Mouse (Mus musculus) cerebellum, adult (tissue): ENCODE measurements at regions not wholly inside any gene's neighbourhood (a gene's known extent, or its start where the extent isn't known, plus 50 kb on each side); places are given as distances from the start of the nearest gene placed in this dataset.
A peak's percentile ranks its signal among the peaks of the same experiment; 100 is the strongest.

Experiments
- ATAC-seq: cut with Nextera tagmentation; 2 replicates; pipeline ENCODE4 v1.9.2; 2017; ENCODE audit warnings: mild to moderate bottlenecking, moderate library complexity, mixed read lengths; ENCODE audit not compliant: insufficient number of reproducible peaks, low FRiP score, low TSS enrichment

DNA sequence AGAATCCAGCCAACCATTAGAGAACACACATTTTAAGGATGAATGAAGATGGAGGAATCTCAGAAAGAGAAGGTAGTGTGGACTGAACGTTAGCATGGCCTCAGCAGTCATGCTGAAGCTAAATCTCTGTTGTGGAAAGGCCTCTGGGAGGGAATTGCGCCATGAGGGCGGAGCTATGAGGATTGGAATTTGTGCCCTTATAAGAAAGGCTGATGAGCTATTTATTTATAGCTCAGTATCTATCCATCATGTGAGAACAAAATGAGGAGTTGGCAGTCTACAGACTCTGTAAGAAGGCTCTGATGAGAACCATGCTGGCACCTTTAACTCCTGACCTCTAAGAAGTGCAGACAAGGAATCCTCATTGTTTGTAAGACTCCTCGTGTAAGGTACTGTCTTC lies 214.8 kb upstream of the Daam1 start:
- ATAC-seq: no peak

DNA sequence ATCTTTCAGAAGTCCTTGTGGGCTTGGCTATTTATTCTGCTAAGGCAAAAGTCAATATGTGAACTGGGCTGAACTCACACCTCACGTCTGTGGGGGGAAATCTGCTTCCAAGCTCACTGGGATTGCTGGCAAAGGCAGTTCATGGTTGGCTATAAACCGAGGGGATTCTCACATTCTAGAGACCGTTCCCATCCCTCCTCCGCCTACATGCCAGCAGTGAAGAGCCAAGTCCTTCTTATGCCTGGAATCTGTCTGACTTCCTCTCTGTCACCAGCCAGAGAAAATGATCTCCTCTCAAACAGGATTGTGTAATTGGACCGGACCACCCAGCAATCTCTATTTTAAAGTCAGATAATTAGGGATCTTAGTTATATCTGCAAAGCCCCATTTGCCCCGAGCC lies 212.4 kb upstream of the Daam1 start:
- no peak for ATAC-seq

DNA sequence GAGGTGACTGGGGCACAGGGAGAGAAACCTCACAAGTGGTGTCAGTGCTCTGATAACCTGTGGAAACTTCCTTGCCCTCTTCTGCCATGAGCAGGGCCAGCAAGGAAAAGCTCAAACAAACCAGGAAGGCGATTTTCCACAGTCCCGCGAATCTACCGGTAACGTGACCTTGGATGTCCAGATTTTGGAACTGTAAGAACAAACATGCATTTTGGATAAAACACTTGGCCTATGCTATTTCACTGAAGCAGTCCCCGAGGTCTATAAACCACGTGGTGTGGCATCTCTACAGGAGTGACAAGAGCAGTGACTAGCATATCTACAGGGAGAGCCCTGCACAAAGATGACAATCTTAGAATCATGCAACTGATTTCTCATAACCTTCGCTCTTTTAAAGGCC lies 211.9 kb upstream of the Daam1 start:
- ATAC-seq: no peak

DNA sequence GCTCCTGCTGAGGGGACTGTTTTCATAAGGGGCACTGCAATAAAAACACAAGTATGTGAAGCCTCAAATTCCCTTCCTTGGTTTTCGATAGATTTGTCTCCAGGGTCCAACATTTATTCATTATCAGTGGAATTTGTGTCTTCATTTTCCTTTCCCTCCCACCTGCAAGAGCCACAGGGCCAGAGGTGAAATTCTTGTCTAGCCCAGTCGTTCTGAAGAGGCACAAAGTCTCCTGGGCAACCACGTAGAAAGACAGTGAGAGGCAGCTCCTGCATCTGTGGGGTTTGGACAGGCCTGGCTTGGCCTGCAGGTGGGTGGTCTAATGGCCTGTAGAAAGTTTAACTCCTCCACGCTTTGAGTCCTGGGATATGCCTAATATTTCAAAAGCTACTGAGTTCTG lies 211.3 kb upstream of the Daam1 start:
- ATAC-seq: no peak

DNA sequence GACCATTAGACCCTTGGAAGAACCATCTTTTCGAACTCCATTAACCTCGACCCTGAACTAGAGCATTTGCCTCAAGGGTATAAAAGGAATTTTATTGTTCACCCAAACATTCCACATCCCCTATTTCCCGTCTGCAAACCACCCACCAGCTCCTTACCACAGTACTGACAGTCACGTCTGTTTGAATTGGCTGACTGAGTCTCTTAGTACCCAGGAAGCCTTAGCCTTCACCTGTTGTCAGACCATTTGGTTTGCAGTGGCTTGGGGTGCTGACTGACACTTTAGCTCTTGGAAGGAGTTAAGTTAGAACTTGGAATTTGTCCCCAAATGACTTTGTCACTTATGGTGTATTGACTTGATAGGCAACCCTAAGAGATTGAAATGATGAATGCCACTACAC lies 209.3 kb upstream of the Daam1 start:
- ATAC-seq: no peak

DNA sequence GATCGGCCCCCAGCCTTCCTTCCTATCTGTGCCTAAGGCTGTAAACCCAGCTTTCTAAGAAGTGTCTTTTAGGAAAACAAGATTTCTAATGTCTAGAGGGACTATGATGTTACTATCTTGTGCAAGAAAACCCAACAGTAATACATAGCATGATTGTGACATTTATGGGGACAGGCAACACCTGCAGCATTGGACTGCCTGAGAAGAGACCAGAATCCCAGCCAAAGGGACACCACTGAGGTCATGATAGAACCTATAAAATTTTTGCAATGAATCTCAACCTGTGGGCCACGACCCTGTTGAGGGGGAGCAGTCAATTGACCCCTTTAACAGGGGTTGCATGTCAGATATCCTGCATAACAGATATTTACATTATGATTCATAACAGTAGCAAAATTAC lies 208.1 kb upstream of the Daam1 start:
- no peak for ATAC-seq

DNA sequence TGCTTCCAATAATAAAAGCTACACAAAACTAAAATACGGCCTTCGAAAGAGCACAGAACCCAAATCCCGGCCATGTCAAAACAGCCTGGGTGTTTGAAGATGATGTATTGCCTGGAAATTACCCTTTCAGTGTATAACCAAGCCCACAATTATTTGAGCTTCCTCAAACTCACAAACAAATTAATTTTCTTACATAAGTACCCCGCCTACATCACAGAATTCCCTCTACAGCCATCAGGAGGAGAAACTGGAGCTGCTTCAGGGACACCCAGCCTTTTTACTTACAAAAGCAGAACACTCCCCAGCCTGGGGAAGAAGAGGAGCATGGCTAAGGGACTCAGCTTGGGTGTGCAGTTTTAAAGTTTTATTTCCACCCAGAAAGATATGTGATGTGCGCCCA lies 207.6 kb upstream of the Daam1 start:
- ATAC-seq: no peak

DNA sequence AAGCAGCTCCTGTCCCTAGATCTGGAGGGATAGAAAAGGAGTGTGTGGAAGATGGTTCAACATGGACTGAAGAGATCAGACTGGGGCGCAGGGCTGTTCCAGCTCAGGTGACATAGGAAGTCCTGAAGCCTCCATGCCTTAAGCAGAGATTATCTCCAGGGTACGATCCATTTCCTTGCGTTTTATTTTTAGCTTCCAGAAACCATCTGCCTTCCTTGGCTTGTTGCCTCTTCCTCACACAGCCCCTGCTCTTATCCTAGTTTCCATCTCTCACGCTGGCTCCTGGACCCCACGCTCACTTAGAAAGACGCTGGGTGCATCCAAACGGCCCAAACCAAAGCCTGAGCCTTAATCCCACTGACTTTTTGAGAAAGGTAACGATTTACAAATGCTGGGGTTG lies 206.8 kb upstream of the Daam1 start:
- peak; percentile 34 for ATAC-seq

DNA sequence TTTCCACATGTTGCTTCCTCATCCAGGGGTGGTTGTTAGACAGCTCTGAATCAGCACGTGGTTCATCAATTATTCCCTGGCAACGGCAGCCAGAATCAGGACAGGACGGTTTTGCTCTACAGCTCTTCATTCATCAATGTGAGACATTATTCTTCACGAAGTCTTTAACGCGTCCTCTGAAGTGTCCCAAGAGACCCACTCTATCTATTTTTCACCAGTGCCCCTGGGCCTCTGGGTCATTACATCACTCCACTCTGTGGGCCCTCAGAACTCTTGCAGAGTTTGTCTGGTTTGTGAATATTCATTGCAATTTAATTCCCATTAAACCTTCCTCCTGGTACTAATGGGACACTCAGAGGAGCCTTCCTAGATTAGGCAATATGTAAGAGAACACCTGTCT lies 206.2 kb upstream of the Daam1 start:
- no peak for ATAC-seq

DNA sequence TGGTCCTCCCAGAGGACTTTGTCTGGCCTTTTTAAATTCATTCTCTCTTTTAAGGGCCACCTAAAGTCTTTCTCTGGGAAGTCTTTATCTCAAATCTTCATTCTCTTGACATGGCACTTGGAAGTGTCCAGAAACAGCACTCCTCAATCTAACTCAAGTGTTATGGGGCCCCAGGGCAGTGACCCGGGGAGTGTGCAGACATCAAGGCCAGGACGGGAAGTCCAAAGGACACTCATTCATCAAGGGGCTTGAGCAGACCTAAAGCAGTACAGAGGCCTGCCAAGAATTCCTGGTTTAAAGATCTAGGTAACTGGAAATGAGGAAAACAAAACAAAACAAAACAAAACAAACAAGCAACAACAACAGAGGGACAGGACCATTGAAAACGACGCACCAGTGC lies 205.8 kb upstream of the Daam1 start:
- ATAC-seq: no peak

DNA sequence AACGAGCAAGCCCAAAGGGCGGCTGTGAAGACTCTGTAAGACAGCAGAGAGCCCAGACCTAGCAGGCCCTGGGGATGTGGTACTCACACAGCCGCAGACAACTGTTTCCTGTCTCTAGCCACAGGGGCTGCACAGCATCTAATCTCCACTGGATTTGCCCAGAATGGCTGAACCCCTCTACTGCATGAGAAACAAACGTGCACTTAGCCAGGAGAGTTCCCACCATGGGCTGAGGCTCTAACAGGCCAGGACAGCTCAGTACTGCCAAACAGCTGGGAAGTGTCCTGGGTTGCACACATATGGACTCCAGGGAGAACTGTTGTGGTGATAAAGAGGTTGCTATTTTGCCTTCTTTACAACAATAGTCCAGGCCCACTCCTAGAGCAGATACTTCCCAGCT lies 204.1 kb upstream of the Daam1 start:
- ATAC-seq: no peak

DNA sequence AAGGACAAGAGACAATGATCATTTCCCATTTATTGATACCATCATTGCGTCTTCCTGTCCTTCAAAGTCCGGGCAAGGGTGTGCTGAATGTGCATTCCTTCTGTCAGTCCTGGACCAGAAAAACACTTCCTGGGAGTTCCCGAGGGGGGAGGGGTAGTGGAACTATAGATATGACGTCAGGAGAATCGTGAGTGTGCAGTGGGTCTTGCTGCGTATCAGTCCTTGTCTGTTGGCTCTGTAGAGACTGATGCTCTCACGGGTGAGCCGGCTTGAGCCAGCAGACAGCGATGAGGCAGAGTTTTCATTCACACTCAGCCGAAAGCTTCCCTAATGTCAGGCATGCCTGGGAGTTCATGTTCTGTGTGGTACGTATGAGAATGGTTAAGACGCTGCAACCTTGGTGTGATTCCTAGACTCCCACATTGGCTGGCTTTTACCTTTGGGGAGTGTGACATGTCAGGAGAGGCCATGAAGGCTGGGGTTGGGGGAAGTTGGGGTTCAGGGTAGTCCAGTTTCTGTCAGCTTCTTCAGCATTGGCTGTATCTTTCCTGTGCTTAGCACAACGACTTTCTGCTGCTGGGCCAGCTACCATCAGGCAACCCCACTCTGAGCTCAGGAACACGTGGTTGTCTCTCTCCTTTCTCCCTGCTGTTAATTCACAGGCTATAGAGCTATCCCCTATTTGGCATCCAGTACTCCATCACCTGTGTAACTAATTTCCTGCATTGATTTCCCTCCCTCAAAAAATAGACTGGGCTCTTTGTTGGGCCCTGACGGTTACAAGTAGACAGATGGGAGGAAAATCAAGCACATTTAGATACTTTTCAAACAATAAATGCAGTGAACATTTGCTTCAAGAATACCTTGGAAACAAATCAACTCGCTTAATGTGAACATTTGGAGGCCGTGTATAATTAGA lies 203.2 kb upstream of the Daam1 start:
- no peak for ATAC-seq

DNA sequence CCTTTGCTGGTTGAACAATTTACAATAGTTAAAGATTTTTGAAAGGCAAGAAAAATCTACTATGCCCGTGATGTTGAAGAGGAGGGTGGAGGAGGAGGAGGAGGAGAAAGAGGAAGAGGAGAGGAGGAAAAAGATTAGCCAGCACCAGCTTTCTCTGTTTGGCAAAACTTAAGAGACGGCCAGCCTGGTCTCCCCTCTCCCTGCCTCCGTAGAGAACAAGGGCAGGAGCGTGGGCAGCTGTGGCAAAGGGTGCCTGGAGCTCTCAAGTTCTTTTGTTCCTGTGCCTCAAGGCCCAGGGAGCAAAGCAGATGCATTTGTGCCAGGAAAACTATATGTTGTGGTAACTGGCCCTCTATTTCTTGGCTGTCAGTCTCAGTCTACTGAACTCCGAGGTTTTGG lies 202.5 kb upstream of the Daam1 start:
- no peak for ATAC-seq

DNA sequence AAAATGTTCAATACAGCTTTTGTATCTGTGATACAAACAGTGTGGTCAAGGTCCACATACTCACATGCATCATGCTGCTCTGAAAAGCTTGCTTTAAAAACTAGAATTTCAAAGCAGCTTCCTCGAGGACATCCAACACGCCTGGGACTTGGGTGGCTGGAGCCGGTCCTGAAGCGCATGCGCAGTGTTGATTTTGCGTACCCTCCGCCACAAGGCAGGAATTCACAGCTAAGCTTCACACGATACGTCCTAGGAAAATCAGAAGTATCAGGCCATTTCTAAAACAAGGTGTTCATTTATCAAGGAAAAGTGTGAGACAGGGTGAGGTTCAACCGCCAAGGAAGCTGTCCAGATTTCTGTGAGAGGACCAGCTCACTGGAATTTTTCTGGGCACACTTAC lies 202.1 kb upstream of the Daam1 start:
- no peak for ATAC-seq

DNA sequence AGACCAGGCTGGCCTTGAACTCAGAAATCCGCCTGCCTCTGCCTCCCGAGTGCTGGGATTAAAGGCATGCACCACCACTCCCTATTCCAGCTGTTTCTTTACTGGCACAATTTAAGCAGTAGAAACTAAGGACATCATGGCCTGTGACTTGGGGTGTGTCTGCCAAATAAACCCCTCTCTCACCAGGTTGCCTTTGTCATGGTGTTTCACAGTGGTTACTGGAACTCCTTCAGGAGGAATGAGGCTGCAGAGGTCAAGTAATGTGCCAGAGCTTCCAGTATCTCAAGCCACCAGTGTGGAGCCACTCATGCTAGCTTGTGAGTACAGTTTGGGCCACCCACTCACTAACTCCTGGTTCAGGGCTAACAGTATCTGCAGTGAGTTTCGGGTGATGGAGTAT lies 200.5 kb upstream of the Daam1 start:
- no peak for ATAC-seq

DNA sequence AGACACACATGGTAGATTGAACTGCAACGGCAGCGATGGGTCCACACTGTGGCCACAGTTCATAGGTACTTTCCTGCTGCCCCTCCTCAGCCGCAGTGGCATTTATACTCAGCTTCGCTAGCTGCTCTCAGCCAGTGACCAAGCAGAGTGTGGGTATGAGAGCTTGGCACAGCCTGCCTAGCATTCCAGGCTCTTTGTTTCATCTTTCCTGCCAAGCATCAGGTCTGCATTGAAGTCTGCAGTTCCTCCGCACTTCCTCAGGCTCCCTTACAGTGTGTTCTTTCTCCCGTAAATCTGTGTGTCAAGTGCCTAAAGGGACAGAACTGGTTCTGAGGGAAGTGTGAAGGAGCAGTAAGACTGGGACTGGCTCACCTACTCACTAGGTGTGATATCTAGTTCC lies 194.6 kb upstream of the Daam1 start:
- ATAC-seq: no peak

DNA sequence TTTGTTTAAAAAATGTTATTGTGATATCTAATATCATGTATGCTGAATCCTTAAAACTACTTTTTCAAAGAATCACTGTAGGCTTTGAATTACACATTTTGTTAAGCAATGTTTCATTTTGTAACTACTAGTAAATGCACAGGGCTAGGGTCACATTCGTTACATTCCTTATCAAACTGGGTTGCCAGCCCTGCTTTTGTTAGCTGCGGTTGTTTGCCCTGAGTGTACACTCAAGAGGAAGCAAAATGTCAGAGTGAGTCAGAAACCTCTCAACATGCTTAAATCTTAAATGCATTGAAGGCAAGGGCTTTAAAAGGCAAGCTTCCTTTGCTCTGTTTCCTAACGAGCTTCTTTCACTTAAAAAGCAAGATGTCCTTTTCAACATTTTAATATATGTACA lies 193.6 kb upstream of the Daam1 start:
- no peak for ATAC-seq

DNA sequence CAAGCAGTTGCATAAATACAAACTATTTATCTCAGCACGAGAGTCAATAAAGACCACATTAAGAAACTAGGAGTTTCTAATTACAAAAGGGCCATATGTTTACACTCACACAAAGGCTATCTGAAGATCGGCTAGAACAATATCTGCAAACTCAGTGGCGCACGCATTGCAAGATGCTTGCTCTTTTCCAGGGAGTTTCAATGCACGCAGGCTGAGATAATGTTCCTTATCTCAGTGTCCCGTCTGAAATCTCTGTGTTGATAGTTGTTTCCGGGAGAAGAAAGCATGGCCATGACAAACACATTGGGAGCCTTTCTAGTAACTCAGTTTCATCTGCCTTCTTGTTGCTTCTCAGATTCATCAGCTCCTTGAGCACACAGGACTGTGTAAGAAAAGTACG lies 192.6 kb upstream of the Daam1 start:
- ATAC-seq: no peak

DNA sequence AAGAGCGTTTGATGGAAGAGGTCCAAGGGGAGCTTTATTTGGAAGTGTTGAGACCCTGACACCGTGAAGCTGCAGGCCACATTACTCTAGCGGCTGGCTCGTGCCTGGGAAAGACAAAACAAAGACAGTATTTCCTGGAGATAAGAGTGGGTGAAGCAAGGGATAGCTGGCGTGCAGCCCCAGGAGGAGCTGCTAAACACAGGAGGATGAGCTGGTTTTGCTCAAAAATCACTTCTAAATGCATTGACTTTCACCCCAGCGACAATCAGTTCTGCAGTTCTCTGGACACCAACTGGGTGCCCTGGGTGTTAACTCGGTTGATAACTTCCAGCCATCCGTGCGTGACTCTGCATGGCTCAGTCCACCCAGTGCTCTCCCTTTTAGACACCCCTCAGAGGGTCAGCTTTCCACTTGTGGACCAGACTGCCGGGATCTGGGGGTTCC lies 190.8 kb upstream of the Daam1 start:
- no peak for ATAC-seq

DNA sequence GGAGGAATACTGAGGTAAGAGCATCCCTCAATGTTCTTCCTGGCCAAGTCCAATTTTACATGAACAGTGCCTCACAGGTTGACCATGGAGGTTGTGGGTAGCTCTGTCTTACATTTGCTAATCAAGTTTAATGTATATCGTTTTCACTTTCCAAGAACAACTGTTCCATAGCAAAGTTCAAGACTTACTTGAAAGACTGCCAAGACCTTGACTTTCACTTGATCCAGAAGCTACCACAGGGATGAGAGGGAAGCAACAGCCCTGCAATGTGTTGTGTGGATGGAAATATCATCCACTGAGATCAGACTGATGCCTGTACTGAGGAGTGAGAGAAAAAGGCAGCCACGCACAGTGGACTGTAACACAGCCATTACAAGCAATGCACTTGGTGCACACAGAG lies 189.4 kb upstream of the Daam1 start:
- ATAC-seq: no peak

DNA sequence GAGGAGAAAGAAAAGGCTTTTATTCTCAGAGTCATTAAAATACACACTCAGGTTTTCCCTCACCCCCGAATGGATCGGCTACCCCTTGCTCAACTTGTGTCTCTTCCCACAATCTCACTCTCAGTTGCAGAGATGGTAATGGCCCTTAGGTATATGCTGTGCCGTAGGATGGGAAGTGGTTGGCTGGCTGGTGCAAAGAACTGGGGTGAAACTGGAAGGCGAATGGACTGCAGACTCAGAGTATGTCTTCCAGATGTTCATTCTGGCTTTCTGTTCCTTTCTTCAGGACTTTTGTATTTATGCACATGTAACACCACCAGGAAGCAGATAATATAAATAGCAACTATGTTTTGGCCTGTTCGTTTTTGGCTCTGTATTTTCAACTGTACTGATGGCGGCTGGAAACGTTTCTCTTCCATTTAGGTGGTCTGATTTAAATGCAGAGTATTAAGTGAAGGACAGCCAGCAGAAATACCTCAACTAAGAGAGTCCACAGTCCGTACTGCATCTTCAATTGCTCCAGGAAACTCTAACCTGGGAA lies 188.0 kb upstream of the Daam1 start:
- ATAC-seq: no peak

DNA sequence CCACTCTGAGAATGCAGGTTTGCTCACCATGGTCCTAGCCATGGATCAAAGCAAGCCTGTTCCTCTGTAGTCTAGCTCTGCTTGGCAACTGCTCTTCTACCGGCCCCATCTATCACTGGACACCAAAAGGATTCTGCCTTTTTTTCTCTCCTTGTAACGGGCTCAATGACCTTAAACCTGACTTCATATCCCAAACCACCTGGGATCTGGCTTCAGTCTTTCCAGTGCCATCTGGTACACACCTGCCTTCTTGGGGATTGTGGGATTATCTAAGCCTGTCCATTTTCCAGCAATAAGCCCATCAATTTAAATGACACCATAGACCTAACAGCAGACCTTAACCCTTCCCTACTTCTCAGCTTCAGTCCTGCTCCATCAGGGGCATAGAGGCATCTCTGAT lies 179.6 kb upstream of the Daam1 start:
- ATAC-seq: peak; percentile 68
